Comparison of ENCODE assay signal across 14 mouse cellular contexts in genomic region chr10:68240094-68240803, GRCm38 (mm10). TPM values are rescaled to one million over a fixed set of nuclear protein-coding genes. Genes with fewer than 3 reads are reported as not detected.
A peak's percentile ranks its signal among the peaks of the same experiment; 100 is the strongest.
DNase-seq lines count a peak whose midpoint lies in the region; ATAC-seq and TF ChIP-seq lines count a peak whose summit lies in the region.
"Had no signal": no experiment of that assay in that cellular context is flagged by ENCODE, and none has a peak within 500 bp of the region (broad histone marks: within the 10 kb centered on the region; RNA-seq: fewer than 3 reads in every experiment).

No protein-coding gene starts in this region.

- 84% methylated on average over 3 of the region's 3 CpGs for WGBS in midbrain, embryonic 11.5 days

- no peak for TF ChIP-seq CTCF in layer of hippocampus, adult 2 months (conservative IDR thresholded peaks at IDR 0.05)

- H3K4me1 ChIP-seq in midbrain, embryonic 11.5 days (ENCODE audit: control insufficient read depth, insufficient read depth, low read length), result no peaks in the 10 kb centered on the region

- no peak overlapping the region for H3K4me3 ChIP-seq in layer of hippocampus, adult 2 months
- no peak overlapping the region for H3K4me3 ChIP-seq in midbrain, embryonic 11.5 days (ENCODE audit: low read depth, low read length)
- H3K4me3 ChIP-seq: hindbrain, embryonic 10.5 days had no signal

- no peak overlapping the region for H3K4me2 ChIP-seq in midbrain, embryonic 11.5 days

- no peaks in the 10 kb centered on the region for H3K9me3 ChIP-seq in midbrain, embryonic 11.5 days (ENCODE audit: control insufficient read depth, low read length)
- H3K9me3 ChIP-seq: hindbrain, embryonic 10.5 days had no signal

- DNase-seq in layer of hippocampus, adult 2 months (ENCODE audit: low spot score in 2 of 2), result no peak
- DNase-seq in layer of hippocampus, adult 9-10 months (ENCODE audit: low spot score), result no peak
- DNase-seq in CD4-positive helper T cell, adult 2 months (ENCODE audit: low read depth, low spot score), result peak; percentile 67
- DNase-seq in ZHBTc4 (ENCODE audit: low read depth, low spot score), result peak; percentile 85
- no peak for DNase-seq in adrenal gland, adult (ENCODE audit: inconsistent age in 2 of 2, low spot score in 1 of 2)
- DNase-seq in ovary, postnatal 36 days (ENCODE audit: low spot score), result no peak
- DNase-seq in midbrain, embryonic 11.5 days (ENCODE audit: low spot score, missing footprints), result no peak
- DNase-seq: adrenal gland, postnatal 25 days; cerebellum, postnatal 10 days; left cerebral cortex, postnatal 4 days; thymus, adult 18-20 months had no signal

- ATAC-seq in monocyte, adult 5-6 weeks (replicated peaks; ENCODE audit: insufficient number of reproducible peaks, low FRiP score, low TSS enrichment, poor library complexity, severe bottlenecking), result peak; percentile 4; the same call in 1 of the 2 replicates
- no peak for ATAC-seq in midbrain, embryonic 11.5 days (ENCODE audit: low FRiP score)
- ATAC-seq: midbrain, embryonic 16.5 days had no signal

- H3K36me3 ChIP-seq in midbrain, embryonic 11.5 days (ENCODE audit: control insufficient read depth, insufficient read depth, low read length), result no peaks in the 10 kb centered on the region

- H3K27ac ChIP-seq in layer of hippocampus, adult 2 months, result peak overlapping the region; percentile 14; the same call in 1 of the 2 replicates
- no peak overlapping the region for H3K27ac ChIP-seq in midbrain, embryonic 11.5 days (ENCODE audit: low read depth, low read length)
- H3K27ac ChIP-seq: hindbrain, embryonic 10.5 days had no signal

- H3K27me3 ChIP-seq in midbrain, embryonic 11.5 days (ENCODE audit: control insufficient read depth, insufficient read depth, low read length), result no peaks in the 10 kb centered on the region

- H3K9ac ChIP-seq in midbrain, embryonic 11.5 days (ENCODE audit: low read length), result no peak overlapping the region

RNA-seq across cellular contexts. Expression of gene Arid5b, which starts 38.3 kb away (rescaled TPM):
- 10 to 100 TPM; 25.5 to 27.2 TPM for total RNA-seq in layer of hippocampus, adult 2 months (2021)
- 13.0 to 33.2 TPM (median 18.8 TPM) in 3 replicates for total RNA-seq in monocyte, adult 5-6 weeks (2017)
- polyA plus RNA-seq in midbrain, embryonic 11.5 days (2014; fragmentation: Nextera tagmentation; extraction: Ambion mirVana), result 13.4 and 13.9 TPM in 2 replicates

Comparison
In these comparisons a context has a peak if more than half of its experiments do, and no peak if none do; other contexts are left out.
1. DNase-seq: peak in CD4-positive helper T cell, adult 2 months (single experiment) and ZHBTc4 (single experiment); none in layer of hippocampus, adult 2 months (0 of 2), layer of hippocampus, adult 9-10 months (single experiment), adrenal gland, adult (0 of 2), ovary, postnatal 36 days (single experiment) and midbrain, embryonic 11.5 days (single experiment).